Mouse (Mus musculus) megakaryocyte-erythroid progenitor cell, adult 5-6 weeks (primary cell): ENCODE measurements around the gene Gadd45gip1. TPM values are rescaled to one million over a fixed set of nuclear protein-coding genes. Genes with fewer than 3 reads are reported as not detected.

Experiments used
- ATAC-seq: replicated peaks from 2 replicates; pipeline ENCODE4 v1.8.0; 2016; ENCODE audit warnings: mild to moderate bottlenecking, inconsistent platforms; ENCODE audit not compliant: severe bottlenecking, poor library complexity, low FRiP score, low TSS enrichment
- total RNA-seq, 2 experiments: library from RNA; stranded (forward) in 1 of 2; stranded (reverse) in 1 of 2; fragments of 200-1000, 215-1000 nt in 1 of 2; fragments of >200 nt in 1 of 2; fragmentation: Nextera tagmentation in 1 of 2; gene quantifications; 2 replicates each; pipeline ENCODE4 v1.2.3; 2014 to 2017

Gene Gadd45gip1
- total RNA-seq, 2 experiments from 2014 or later, result 28.3 to 61.8 TPM

GRCm38 (mm10) chr8:84844397-84845070, 13.2 kb downstream of the Gadd45gip1 start:
- no peak for ATAC-seq

DNA sequence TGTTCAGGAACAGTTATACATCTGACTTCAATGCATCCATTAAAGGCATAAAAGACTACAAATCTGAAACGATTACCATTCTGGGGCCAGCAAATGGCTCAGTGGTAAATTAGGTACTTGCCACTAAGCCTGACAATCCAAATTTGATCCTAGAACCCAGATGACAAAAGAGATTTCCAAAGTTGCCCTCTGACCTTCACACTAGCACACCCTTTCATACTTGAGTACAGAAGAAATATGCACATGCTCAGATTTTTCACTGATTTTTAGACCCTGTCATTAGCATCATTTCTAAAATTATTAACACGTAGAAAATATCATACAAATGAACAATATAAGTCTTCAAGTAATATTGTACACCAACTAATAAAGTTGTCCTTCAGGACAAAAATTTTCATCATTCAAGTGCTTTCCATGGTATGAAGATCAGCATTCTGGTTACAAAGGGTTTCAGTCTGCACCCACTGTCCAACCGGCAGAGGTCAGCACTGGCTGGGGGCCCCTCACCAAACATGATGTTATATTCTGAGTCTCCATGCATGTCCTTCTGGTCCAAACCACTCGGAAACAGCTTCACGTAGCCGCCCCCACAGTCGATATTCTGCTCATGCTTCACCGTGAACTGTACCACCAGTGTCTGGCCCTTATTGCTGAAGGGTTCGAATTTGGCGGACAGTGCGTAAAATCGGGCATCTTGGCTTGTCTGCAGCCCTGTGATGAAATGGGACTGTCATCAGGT, 14.2 kb downstream of the Gadd45gip1 start:
- no peak for ATAC-seq

DNA sequence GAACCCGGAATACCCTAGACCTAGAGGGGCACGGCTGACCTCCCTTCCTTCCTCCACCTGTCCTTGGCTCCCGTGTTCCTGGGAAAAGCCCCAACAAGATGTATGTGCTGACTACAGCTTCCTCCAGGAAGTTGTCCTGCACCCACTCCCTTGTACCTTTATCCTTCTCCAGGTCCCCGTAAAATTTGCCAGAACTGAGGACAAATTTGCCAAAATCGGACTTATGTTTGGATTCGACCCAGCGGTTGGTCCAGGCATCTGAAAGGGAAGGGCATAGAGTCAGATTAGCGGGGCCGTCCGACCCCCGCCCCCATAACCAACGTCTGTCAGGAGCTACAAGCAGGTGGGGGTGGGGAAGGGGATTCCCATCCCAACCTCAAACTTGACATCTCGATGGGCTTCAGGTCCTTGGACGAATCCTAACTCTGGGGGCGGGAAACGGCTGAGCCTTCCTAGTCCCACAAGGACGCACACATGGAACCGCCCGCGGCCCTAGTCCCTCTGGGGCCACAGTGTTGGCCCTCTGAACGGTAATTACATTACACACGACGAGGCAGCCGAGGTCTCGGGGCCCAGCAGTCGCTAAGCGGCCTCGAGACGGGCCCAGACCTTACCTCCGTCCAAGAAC, 14.9 kb downstream of the Gadd45gip1 start:
- ATAC-seq, result no peak

GRCm38 (mm10) chr8:84846722-84847572, 15.6 kb downstream of the Gadd45gip1 start, which contains the start of gene Calr:
Calr (minus strand) TSS chr8:84846934.
- ATAC-seq, result peak; percentile 94

GRCm38 (mm10) chr8:84847684-84848435, 16.5 kb downstream of the Gadd45gip1 start:
- ATAC-seq, result peak; percentile 19

DNA sequence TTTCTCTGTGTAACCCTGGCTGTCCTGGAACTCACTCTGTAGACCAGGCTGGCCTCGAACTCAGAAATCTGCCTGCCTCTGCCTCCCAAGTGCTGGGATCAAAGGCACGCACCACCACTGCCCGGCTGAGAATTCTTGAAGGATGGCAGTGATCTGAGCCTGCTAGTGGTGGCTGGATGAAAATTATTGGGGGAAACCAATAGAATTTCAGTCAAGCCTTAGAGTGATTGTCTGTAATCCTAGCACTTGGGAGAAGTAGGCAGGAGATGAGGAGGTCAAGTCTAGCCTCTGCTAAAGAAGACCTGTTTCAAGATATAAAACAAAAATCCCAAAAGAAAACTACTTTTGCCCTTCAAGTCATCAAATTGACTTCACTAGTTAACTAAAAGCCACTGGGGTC, 25.1 kb downstream of the Gadd45gip1 start:
- 0 out of 2 replicates have a peak, but pooled peaks have one; percentile 3 for ATAC-seq

GRCm38 (mm10) chr8:84856864-84857441, 25.6 kb downstream of the Gadd45gip1 start, which contains the start of gene Farsa:
Farsa (plus strand) TSS chr8:84856989.
- ATAC-seq, result peak; percentile 93

DNA sequence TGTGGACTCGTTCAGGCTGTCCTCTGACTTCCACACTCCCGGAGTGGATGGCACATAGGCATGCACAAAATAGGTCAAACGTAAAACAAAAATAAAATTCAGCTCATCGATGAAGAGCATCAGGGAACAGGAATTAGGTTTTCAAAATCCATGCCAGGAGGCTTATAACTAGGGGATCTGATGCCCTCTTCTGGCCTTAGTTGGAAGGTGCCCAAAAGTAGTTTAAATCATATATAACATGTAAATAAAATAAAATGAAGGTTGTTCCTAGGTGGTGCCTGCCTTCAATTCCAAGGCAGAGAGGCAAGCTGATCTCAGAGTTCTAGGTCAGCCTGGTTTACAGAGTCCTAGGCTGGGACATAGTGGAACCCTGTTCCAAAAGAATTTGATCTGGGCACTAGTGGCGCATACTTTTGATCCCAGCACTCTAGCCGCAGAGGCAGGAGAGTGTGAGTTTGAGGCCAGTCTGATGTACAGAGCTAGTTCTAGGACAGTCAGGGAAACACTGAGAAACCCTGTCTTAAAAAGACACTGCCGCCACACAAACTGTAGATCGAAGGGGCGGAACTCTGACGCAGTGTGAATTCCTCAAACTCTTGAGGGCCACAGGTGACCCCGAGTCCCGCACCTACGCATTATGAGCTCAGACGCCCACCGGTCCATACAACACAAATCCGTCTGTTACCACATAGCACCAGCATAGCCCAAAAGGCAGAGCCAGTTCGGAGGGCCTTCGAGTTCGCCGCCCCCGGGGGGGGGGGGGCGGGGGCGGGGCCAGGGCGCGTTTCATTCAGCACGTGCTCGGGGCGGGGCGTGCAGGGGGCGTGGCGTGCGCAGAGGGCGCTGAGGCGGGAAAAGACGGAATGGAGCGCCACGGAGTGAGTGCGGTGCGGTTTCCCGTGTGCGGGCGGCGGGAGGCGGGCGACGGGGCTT, 40.3 kb downstream of the Gadd45gip1 start, which contains the start of gene Syce2:
TSS of gene Syce2 (plus strand) at position 736 of the 933 bp plus-strand sequence.
- ATAC-seq, result peak; percentile 61

DNA sequence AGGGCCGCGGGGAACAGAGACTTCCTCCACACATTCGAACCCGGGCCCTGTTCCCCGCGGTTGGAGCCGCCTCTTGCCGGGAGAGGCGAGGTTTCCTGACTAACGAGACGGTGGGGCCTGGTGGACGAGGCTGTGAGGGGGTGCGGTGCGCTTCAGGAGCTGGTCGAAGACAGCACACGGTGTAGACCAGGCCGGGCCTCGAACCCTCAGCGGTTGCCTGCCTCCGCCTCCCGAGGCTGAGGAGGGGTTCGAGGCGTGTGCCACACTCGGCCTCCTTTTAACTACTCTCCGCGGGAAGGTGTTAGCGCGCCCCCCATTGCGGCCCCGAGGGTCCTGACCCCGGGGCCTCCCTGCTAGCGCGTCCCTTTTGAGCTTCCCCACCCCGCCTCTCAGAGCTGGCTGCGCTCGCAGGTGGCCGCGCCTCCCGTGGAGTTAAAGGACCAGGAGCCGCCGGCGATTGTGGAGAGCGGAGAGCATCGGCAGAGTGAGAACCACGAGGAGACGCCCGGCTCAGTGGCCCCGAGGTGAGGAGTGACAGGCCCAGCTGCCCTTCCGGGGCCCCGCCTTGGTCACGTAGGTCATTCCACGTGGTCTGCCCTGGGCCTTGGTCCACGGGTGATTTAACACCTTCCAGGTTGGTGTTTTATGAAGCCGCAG, 41.1 kb downstream of the Gadd45gip1 start:
- peak; percentile 36 for ATAC-seq

DNA sequence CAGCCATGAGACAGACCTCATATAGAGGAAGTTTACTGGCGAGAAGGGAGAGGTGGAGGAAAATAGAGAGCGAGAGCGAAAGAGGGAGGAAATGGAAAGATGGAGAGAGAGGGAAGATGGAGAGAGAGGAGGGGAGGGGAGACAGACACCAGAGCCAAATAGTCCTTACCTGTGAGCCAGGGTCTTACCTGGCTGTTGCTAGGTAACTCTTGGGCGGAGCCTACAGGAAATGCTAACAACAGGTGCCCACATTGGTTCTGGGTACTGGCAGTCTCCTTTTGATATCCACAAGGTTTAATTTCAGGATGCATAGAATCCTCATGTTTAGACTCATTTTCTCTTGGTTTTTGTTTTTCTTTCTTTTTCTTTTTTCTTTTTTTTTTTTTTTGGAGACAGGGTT, 41.7 kb downstream of the Gadd45gip1 start:
- no peak for ATAC-seq

GRCm38 (mm10) chr8:84874339-84874738, 43.0 kb downstream of the Gadd45gip1 start:
- no peak for ATAC-seq

DNA sequence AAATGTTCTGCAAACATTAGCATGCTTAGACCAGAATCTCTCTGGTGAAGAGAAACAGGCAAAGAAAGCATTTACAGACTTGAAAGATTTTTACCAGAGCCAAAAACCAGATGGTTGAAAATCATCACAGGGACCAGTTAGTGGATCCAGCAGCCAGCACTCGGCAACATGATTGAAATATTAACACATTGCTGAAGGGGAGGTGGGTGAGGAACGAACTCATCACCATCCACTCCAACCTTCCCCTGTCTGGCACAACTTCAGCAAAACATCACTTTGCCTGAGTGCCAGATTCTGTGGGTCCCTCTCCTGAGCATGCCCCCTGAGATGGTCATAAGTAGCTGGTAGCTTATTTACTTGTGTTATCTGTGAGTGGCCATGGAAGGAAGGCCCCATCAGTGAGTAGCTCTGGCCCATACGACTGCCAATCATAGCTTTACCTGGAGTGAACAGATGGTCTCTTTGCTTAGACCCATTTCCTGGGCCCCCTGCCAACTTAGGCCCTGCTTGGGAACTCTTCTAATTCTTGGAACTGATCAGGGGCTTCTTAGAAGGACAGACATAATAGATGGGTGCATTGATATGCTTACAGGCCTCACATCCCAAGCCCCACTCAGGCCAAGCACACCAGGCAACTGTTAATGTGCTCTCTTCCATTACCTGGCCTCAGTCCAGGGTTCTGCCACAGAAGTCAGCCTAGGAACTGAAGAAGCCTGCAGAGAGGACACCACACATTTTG, 46.1 kb downstream of the Gadd45gip1 start:
- ATAC-seq, result peak; percentile 34; the same call in 1 of the 2 replicates

DNA sequence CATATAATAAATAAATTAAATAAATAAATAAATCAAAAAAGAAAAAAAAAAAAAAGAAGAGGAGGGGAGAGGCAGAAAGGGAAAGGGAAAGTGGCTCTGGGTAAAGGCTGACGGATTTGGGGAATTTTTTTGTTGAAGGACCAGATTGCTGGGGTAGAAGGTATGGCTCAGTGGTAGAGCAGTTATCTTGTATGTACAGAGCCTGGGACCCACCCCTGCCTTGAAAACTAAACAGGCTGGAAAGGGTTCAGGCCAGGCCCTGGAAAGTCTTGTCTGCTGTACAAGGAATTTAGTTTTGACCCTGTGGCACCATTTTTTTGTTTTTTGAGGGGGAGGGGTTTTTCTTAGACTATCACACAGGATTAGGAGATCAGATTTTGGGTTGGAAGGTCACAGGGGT, 47.6 kb downstream of the Gadd45gip1 start:
- ATAC-seq, result no peak

DNA sequence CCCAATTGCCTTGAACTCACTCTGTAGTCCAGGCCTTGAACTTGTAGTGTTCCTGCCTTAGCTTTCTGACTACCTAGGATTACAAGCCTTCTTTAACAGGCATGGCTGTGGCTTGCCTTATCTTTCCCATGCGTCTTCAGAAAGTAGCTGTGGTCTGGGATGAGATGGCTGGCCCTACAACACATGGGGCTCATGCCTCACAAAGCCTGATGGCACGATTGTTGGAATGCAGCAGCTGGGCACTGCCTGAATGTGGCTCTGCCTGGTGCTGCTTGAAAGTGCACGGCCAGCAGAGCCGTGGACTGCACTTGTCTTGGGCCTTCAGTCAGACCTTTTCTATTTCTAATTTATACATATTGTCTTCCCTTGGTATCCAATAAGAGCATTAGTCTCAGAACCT, 53.4 kb downstream of the Gadd45gip1 start:
- ATAC-seq, result peak; percentile 67
